Mouse (Mus musculus): Measurements from ENCODE around the gene Wee2. TPM values are rescaled to one million over a fixed set of nuclear protein-coding genes. Genes with fewer than 3 reads are reported as not detected.

Gene Wee2
- polyA plus RNA-seq (2012; rRNA removed) = not detected in 2 replicates

DNA sequence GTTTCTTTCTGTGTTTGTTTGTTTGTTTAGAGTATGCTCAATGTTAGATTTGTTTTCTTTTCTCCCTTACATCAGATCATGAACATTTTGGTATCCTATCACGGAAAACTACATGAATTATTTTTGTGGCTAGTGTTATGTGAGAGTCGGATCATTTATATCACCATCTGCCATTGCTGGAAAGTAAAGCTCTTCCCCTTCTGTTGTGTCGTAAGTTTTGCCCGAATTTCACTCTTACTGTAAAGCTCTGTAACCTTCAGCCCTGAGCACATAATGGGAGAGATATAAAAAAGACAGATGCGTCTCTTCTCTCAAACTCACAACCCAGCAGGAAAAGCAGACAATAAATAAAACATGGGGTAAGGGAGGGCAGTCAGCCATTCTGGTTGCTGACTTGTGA, at the start of gene Wee2:
TSS of gene Wee2 (plus strand) at position 153 of the 400 bp plus-strand sequence.

DNA sequence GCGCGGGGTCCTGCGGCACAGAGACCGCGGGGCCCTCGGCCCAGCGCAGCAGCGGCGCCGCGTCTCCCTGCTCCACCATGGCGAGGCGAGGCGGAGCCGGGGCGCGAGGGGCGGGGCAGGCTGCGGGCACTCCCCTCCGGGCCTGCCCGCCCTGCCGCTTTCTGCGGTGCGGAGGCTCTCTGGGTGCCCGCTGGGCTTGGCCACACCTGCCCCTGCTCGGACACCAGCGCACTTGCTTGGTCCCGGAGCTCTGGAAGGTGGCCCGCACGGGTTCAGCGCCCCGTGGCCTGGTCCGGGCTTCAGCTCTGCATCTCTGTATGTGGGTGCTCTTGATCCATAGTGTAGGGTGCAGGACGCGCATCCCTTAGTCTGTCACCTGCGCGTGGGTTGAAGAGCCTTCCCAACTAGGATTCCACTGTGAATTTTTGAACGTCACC, 2.8 kb upstream of the Wee2 start, which contains the start of gene E330009J07Rik:
TSS of gene E330009J07Rik (minus strand) at position 89 of the 437 bp plus-strand sequence.

DNA sequence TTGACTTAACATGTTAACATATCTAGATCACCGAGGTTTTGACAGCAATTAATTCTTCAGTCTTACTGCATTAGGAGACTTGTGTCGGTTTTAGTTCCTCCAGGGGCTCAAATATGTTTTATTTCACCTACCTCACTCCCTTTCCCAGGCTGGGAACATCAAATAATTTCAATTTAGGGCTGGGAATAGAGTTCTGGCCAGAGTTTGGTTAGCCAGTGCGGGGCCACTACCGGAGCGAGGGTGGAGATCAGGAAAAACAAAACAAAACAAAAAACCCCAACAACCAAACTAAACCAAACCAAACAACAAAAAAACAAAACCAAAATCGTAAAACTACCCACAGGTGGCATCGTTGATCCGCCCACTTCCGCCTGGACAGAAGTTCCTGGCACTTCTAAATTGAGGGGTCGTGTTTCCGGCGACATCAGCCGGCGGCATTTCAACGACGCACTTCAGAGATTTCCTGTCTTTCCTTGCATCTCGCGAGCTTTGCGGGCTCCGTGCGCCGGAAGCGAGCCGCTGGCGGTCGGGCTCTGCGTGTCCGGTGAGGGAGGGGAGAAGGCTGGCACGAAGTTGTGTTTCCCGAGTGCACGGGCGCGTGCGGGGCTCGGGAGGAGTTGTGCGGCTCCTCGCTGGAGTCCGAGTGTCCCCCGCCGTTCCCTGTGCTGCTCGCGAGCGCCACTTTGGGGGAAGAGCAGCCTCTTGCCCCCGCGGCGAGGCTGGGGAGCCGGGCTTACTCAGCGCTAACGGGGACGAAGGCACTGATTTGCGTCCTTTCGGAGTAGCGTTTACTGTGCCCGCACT, 32.2 kb downstream of the Wee2 start, which contains the start of gene Ssbp1:
TSS of gene Ssbp1 (plus strand) at position 437 of the 804 bp plus-strand sequence.

DNA sequence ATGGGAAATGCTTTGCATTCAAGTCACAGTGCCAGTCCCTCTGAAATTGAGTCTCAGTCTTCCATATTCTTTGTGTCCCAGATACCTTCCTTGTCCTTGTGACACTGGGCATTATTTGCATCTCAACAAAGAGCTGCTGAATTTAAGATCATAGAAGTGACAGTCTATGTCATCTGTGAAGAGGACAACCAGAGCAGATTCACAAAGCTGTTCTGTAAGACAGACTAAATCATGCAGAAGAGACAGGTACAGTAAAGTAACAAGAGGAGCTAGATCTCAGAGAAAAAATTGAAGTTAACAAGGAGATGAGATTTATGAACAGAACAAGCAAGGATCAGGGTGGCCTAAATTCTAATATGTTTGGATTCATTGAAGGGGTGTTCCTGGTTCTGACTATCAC, 52.0 kb downstream of the Wee2 start, which contains the start of gene Tas2r137:
TSS of gene Tas2r137 (plus strand) at position 301 of the 400 bp plus-strand sequence.

DNA sequence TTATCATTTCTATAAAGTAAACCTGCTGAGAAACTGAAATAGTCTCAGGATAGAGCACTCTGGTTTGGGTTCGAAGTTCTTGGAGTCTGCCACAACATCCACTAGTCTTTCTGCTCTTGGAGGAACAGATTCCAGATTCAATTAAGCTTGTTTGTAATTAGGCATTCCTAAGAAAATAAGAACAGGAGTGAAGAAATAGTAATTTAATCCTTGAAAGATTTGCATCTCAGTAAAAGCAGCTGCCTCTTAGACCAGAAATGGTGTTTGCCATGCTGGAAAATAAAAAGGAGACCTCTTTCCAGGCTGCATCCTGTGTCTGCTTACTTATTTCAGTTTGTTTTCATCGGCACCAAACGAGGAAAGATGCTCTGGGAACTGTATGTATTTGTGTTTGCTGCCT, 54.3 kb downstream of the Wee2 start, which contains the start of gene Tas2r108:
TSS of gene Tas2r108 (plus strand) at position 301 of the 400 bp plus-strand sequence.

Other genes starting within 250 kb of the Wee2 start
- 5.0 and 5.2 TPM in 2 replicates for gene Agk, start 113.9 kb upstream of the Wee2 start, polyA plus RNA-seq (2012; rRNA removed)
- gene E330009J07Rik, start 3.0 kb upstream of the Wee2 start, polyA plus RNA-seq (2012; rRNA removed) = 8.6 and 9.7 TPM in 2 replicates
- gene Ssbp1, start 32.3 kb downstream of the Wee2 start, polyA plus RNA-seq (2012; rRNA removed) = 5.5 and 7.2 TPM in 2 replicates
- gene Tas2r137, start 52.1 kb downstream of the Wee2 start, polyA plus RNA-seq (2012; rRNA removed) = not detected in 2 replicates
- gene Tas2r108, start 54.4 kb downstream of the Wee2 start, polyA plus RNA-seq (2012; rRNA removed) = not detected in 2 replicates
- not detected in 2 replicates for gene Prss37, start 80.4 kb downstream of the Wee2 start, polyA plus RNA-seq (2012; rRNA removed)
- not detected in 2 replicates for gene Olfr461, start 116.0 kb downstream of the Wee2 start, polyA plus RNA-seq (2012; rRNA removed)
- not detected in 2 replicates for gene Olfr460, start 130.4 kb downstream of the Wee2 start, polyA plus RNA-seq (2012; rRNA removed)
- 0.28 TPM in 1 of 2 replicates, not detected in the other for gene Clec5a, start 146.7 kb downstream of the Wee2 start, polyA plus RNA-seq (2012; rRNA removed)
- gene Tas2r138, start 174.2 kb downstream of the Wee2 start, polyA plus RNA-seq (2012; rRNA removed) = not detected in 2 replicates
- 36.4 and 41.1 TPM in 2 replicates for gene Mgam, start 189.7 kb downstream of the Wee2 start, polyA plus RNA-seq (2012; rRNA removed)

Data from colon, adult 2 months (tissue).